Mouse (Mus musculus) left cerebral cortex, postnatal 25 days (tissue): Measurements from ENCODE around the gene Pheta1. TPM values are rescaled to one million over a fixed set of nuclear protein-coding genes. Genes with fewer than 3 reads are reported as not detected.
A peak's percentile ranks its signal among the peaks of the same experiment; 100 is the strongest.

Experiments
- DNase-seq, 2 experiments: peaks; one replicate each; pipeline ENCODE4 v3.0.0; 2022; ENCODE audit warnings: low spot score in 2 of 2, mixed read lengths in 1 of 2
- intact Hi-C: fragments of 180-260 bp; cut with DNase I; formaldehyde crosslinking; loops from one replicate; pipeline ENCODE4 v1.15.1; 2025
- total RNA-seq, 2 experiments: library from RNA; stranded (reverse); gene quantifications; 2 replicates each; pipeline ENCODE4 v1.2.3; 2021

Gene Pheta1
- 10 to 100 TPM in 1 of 2 experiments, 1 to 10 TPM in 1; 7.4 to 11.2 TPM for total RNA-seq

GRCm38 (mm10) chr5:121848743-121849142 lies at the start of gene Pheta1:
Pheta1 (plus strand) TSS chr5:121848984.
- intact Hi-C loops = no loop called here
- peak; percentile 86 to 93 for DNase-seq

DNA sequence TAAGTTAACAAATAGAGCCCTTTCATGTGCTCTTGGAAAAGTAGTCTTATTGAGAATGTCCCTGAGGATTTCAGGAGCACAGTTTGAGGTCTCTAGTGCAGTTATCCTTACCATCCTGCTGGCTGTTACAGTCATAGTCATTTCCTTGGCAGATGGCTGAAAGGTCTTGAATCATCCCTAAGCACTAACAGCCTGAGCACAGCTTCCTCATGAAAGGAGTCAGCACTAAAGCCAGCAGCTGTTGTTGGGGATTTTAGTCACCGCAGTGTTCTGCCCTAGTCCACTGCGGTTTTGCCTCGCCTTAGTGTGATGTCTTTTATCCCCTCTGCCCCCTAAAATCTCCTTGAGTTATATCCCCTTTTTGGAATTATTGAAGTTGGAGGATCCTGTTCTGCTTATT lies 41.6 kb upstream of the Pheta1 start:
- intact Hi-C loops = loop anchor here (5.0 kb wide), 1 partner anchor 35 kb away; no protein-coding TSS in a partner anchor
- DNase-seq = peak in 1 of 2 experiments; percentile 52

DNA sequence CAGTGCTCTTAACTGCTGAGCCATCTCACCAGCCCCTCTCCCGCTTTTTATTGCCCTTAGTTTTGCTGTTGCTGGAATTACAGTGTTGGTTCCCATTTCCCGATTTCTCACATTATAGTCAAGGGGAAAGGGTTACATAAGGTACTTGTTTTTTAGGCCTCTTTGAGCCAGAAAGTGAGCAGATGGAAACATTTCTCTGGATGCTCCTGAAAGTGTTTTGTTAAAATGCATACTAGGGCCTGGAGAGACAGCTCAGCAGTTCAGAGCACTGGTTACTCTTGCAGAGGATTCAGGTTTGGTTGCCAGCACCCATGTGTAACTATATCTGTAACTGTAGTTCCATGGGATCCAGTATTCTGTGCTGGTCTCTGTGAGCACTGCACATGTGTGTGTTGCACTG lies 40.6 kb upstream of the Pheta1 start:
- DNase-seq = no peak
- intact Hi-C loops = loop anchor here (5.0 kb wide), 1 partner anchor 34 kb away; no protein-coding TSS in a partner anchor

DNA sequence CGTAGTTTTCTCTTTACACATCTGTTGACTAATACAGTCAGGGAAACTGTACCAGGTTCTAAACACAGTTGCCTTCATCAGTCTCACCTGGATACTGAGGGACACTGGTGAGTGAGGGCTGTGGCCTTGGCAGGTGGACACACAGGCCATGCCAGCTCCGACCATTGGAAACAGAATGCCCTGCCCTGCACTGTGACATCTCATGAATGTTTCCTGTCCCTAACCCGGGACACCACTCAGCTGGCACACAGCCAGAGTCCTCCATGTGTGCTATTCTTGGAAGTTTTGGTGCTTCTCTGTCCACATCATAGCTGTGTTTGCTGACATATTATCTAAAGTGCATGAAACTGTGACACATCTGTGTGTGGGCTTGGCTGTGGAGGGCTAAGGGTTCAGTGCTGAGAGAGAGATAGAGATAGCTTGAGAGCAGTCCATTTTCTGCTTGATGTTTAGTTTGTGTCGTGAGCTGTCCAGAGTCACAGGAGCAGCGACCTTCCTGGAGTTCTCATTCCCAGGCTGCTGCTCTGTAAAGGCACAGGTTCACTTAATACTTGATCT lies 39.0 kb upstream of the Pheta1 start:
- intact Hi-C loops = loop anchor here (5.0 kb wide), 1 partner anchor 33 kb away; no protein-coding TSS in a partner anchor

GRCm38 (mm10) chr5:121810331-121811151 lies 38.2 kb upstream of the Pheta1 start:
- intact Hi-C loops = no loop called here
- DNase-seq = no peak

More for the DNA sequence above, 39.0 kb upstream of the Pheta1 start:
- DNase-seq = no peak

DNA sequence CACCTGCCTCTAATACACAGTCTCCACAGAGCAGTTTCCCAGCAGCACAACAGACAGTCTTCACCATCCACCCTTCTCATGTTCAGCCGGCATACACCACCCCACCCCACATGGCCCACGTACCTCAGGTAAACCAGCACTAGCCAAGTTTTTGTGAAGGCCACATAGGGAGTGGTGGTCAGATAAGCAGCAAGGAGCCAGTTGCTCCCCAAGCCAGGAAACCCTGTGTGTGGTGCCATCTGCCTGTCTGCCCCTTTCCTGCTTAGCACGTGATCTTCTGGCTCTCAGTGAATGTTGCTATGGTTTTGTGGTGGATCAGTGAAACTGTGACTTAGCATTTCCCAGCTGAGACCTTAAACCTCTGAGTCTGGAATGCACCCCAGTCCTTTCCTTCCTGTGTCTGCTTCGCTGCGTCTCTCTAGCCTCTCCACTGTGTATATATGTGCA lies 37.3 kb upstream of the Pheta1 start:
- DNase-seq = no peak
- intact Hi-C loops = no loop called here

- no peak for DNase-seq
- intact Hi-C loops = no loop called here
Measured at GRCm38 (mm10) chr5:121812526-121813243, 36.1 kb upstream of the Pheta1 start.

- DNase-seq = no peak
- intact Hi-C loops = no loop called here
Measured at GRCm38 (mm10) chr5:121813744-121814143, 35.0 kb upstream of the Pheta1 start.

DNA sequence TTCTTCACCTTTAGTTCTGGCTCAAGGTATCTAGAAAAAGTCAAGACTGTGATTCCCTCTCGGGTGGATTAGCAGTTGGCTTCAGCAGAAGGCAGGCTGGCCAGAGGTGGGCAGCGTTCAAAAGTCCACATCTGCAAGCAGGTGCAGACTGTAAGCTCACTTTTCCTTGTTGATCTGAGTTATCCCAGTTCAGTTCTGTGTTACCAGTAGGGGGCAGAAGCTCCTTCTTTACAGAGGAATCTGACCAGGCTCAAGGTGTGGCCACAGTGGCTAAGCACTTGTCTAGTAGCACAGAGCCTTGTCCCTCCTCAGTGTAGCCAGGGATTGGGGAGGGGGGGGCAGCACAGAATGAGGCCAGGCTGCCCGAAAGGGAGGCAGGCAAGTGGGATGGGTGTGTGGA lies 33.7 kb upstream of the Pheta1 start:
- intact Hi-C loops = no loop called here
- peak; percentile 74 to 78 for DNase-seq

GRCm38 (mm10) chr5:121815867-121816380 lies 32.9 kb upstream of the Pheta1 start:
- intact Hi-C loops = loop anchor here (2.0 kb wide), 1 partner anchor 27 kb away; no protein-coding TSS in a partner anchor
- DNase-seq = no peak

- intact Hi-C loops = loop anchor here (2.0 kb wide), 1 partner anchor 26 kb away; no protein-coding TSS in a partner anchor
- DNase-seq = no peak
Measured at GRCm38 (mm10) chr5:121816611-121817010, 32.2 kb upstream of the Pheta1 start.

DNA sequence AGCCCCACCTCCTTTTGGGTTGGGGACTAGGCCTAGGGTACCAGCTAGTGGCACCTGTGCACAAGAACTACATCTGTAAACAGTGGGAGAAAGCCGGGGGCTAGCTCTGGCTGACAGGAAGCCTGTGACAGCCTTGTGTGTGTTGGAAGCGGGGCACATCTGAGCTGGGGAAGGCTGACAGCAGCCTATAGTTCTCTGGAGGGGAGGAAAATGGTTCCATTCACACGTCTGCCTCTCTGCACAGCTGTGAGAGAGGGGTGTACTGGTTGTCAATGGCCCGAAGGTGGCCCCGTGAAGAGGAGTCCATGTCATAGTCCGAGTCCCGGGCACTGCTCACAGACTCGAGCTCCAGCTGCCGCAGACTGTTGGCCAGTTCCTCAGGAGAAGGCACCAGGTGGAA lies 31.2 kb upstream of the Pheta1 start:
- no peak for DNase-seq

DNA sequence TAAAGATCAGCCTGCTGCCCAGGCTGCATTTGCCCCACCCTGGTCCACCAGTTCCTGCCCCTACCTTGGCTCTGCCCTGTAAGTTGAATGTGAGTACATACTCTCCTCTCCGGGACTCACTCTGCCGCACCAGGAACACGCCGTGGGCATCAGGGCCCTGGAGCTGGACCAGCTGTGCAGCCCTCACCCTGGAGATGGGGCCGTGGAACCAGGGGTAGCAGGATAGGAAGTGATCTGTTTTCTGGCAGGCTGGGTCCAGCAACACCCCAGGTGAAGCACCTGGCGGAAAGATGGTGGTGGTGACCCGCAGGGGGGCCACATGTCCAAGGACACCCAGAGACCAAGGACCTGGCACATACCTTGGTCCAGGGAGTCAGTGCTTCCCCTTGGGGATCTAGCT lies 30.4 kb upstream of the Pheta1 start:
- DNase-seq = no peak
- intact Hi-C loops = no loop called here

More for the DNA sequence above, 31.2 kb upstream of the Pheta1 start:
- intact Hi-C loops = loop anchor here (2.0 kb wide), 1 partner anchor 25 kb away; no protein-coding TSS in a partner anchor

- no peak for DNase-seq
Measured at GRCm38 (mm10) chr5:121818862-121819261, 29.9 kb upstream of the Pheta1 start.

DNA sequence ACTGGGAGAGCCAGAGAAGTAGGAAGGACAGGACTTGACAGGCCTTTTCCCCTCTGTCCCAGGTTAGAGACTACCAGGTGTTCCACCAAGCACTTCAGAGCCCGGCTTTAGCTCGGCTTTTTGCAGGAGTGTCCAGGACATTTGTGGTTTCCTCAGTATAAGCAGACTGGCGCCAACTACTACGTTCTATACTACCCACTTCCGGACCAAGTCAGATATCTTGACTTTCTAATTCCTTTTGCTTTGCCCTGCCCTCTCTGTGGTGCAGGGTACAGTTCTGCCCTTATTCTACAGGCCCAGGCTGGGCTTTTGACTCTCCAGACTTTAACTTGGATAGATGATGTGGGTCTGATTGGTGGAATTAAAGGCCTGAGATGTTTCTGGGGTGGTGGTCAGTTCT lies 29.2 kb upstream of the Pheta1 start:
- DNase-seq = no peak

More at GRCm38 (mm10) chr5:121818862-121819261, 29.9 kb upstream of the Pheta1 start:
- intact Hi-C loops = no loop called here

DNA sequence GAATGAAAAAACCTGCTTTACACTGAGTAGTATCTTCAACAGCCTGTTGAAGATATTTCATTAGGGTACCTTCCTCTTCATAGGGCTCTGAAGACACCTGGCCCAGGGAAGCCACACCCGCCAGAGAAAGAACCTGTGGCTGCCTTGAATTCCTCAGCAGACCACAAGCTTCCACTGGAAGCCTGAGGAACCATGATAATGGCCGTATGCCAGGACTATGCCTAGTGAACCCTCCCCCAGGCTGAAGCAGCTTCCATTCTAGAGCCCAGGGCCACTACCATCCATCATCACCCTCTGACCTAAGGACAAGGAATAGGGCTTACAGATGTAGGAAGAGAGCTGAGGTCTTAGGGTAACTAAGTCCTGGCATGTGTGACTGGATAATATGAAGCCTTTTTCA lies 28.6 kb upstream of the Pheta1 start:
- intact Hi-C loops = no loop called here
- DNase-seq = no peak

More for the DNA sequence above, 29.2 kb upstream of the Pheta1 start:
- intact Hi-C loops = no loop called here

GRCm38 (mm10) chr5:121820657-121821056 lies 28.1 kb upstream of the Pheta1 start:
- DNase-seq = no peak
- intact Hi-C loops = no loop called here

DNA sequence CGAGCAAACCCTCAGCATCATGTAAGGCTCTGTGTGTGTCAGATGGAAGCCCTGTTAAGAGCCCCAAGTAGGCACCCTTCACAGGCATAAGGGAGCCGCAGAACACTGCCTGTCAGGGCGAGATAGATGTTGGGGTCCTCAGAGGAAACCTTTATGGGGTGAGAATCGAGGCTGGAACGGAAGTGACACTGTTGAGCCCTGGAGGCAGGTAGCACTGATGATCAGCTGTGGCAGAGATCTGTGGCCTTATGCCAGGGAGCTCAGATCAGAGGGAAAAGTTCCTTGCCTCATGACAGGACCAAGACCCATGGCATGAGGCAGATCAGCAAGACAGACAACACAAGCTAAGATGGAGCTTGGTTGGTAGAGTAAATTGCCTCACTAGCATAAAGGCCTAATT lies 27.7 kb upstream of the Pheta1 start:
- intact Hi-C loops = no loop called here
- no peak for DNase-seq

DNA sequence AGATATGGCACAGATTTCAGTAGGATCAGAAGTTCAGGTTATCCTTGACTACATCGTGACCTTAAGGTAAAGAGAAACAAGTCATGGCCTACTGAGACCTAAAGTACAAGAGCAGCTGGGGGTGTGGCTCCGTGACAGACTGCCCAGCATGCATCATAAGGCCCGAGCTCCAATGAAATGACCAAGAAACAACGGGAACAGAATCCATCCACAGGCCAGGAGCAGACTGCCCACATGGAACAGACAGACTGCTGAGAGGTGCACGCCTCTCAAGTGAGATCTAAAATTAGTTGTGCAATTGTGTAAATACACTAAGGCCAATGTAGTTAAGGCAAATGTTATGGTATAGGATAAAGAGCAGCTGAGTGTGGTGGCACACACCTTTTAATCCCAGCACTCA lies 27.2 kb upstream of the Pheta1 start:
- no peak for DNase-seq
- intact Hi-C loops = no loop called here
